Comparison of ENCODE assay signal across 9 mouse cellular contexts in genomic region chr6:42324482-42325267, GRCm38 (mm10). TPM values are rescaled to one million over a fixed set of nuclear protein-coding genes. Genes with fewer than 3 reads are reported as not detected.
DNase-seq lines count a peak whose midpoint lies in the region; ATAC-seq lines count a peak whose summit lies in the region.
"Had no signal": no experiment of that assay in that cellular context is flagged by ENCODE, and none has a peak within 500 bp of the region (broad histone marks: within the 10 kb centered on the region; RNA-seq: fewer than 3 reads in every experiment).

TSS of gene Fam131b (minus strand) at chr6:42324643.

- peaks cover 10% of the 10 kb centered on the region for H3K4me1 ChIP-seq in limb, embryonic 12.5 days (replicated peaks)

- H3K9ac ChIP-seq in limb, embryonic 12.5 days (replicated peaks), result peak within 1 kb of the TSS; percentile 77

- peaks cover 43% of the 10 kb centered on the region for H3K27me3 ChIP-seq in limb, embryonic 12.5 days

- H3K4me2 ChIP-seq in limb, embryonic 12.5 days, result peak within 1 kb of the TSS; percentile 96

- no peaks in the 10 kb centered on the region for H3K9me3 ChIP-seq in limb, embryonic 12.5 days

- H3K36me3 ChIP-seq in limb, embryonic 12.5 days, result no peaks in the 10 kb centered on the region

- peak within 1 kb of the TSS; percentile 72 for H3K4me3 ChIP-seq in limb, embryonic 12.5 days (replicated peaks)

- 0 out of 2 replicates have a peak within 1 kb of the TSS, but pooled peaks have one; percentile 53 for H3K27ac ChIP-seq in limb, embryonic 12.5 days

- 1% methylated on average over 48 of the region's 68 CpGs for WGBS in limb, embryonic 12.5 days

- peak; percentile 76 for ATAC-seq in limb, embryonic 12.5 days (ENCODE audit: insufficient number of reproducible peaks, insufficient read depth, low FRiP score, low TSS enrichment, low read depth)

- DNase-seq in gastrocnemius, postnatal 4 days (ENCODE audit: low spot score in 2 of 2), result peak; percentile 29 to 43
- no peak for DNase-seq in gastrocnemius, adult 8-10 months (ENCODE audit: low spot score in 2 of 2)
- peak; percentile 90 for DNase-seq in cerebellum, adult 9-11 months
- peak; percentile 51 to 66 for DNase-seq in frontal cortex, postnatal 14 days (ENCODE audit: low spot score in 2 of 2)
- peak; percentile 61 for DNase-seq in induced T-regulatory cell, adult 2 months (ENCODE audit: low read depth)
- peak; percentile 62 for DNase-seq in naive thymus-derived CD4-positive, alpha-beta T cell, adult 2 months (ENCODE audit: low read depth)
- peak; percentile 64 for DNase-seq in thymus, postnatal 25 days

RNA-seq across cellular contexts. Expression of gene Fam131b, which starts in this region (rescaled TPM):
- 1 to 10 TPM; 2.2 TPM for total RNA-seq in gastrocnemius, postnatal 4 days (2021)
- total RNA-seq in gastrocnemius, adult 8-10 months (2022), result under 1 TPM; 0.08 to 0.41 (median 0.21) TPM
- 0.68 and 0.79 TPM in 2 replicates for polyA plus RNA-seq in limb, embryonic 12.5 days (2016; fragmentation: Nextera tagmentation; extraction: Ambion mirVana)
- total RNA-seq: MEL had no signal

Comparison
In these comparisons a context has a peak if more than half of its experiments do, and no peak if none do; other contexts are left out.
1. DNase-seq: peak in gastrocnemius, postnatal 4 days (2 of 2), cerebellum, adult 9-11 months (single experiment), frontal cortex, postnatal 14 days (2 of 2), induced T-regulatory cell, adult 2 months (single experiment), naive thymus-derived CD4-positive, alpha-beta T cell, adult 2 months (single experiment) and thymus, postnatal 25 days (single experiment); none in gastrocnemius, adult 8-10 months (0 of 2).
2. Peak in ATAC-seq, H3K4me3 ChIP-seq, H3K27ac ChIP-seq, H3K9ac ChIP-seq and H3K4me2 ChIP-seq in limb, embryonic 12.5 days; RNA of the gene not detected or under 1 TPM.